Mouse (Mus musculus): Measurements from ENCODE around the gene G430095P16Rik.

GRCm38 (mm10) chr8:84734680-84735079 is 11.9 kb downstream of the G430095P16Rik start:
- no peak for TF ChIP-seq EP300 (IDR thresholded peaks at IDR 0.05; ENCODE audit: low read depth)
- TF ChIP-seq CTCF (IDR thresholded peaks at IDR 0.05; ENCODE audit: low read depth): no peak

All from liver, postnatal 0 days (tissue).